Mouse (Mus musculus): ENCODE measurements around the gene Dcaf17.

The Dcaf17 gene

DNA sequence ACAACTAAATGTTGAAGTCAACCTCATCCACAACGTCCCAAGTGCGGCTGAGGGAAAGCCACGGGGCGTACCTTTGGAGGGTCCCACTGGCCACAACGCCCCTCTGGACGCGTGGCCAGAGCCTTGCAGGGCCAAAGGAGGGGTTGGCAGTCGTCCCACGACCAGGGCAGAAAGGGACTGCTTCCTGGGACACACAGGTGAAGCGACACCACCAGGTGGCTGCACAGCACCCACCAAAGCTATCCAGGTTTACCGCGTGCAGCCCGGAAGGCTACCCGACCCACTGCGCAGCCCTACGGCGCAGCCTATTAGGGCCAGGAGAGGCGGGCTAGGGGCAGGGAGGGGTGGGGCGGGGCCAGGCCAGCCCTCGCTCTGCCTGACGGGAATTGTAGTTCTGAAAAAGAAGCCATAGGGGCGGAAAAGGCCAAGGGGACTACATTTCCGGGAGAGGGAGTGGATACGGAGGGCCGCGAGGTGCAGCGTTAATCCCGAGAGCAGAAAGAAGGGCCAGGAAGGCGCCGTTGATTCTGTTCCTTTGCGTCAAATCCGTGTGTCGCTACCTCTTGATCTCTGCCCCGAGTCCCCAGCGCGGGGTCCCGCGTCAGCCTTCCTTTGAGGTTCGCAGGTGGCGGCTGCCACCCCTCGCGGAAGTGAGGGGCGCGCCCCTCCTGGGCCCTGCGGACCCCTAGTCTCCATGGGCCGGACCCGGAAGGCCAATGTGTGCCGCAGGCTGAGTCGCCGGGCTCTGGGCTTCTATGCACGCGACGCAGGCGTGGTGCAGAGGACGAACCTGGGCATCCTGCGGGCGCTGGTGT lies at the start of gene Dcaf17, which contains the start of gene Mettl8:
Dcaf17 (plus strand) TSS at position 29 of the 815 bp plus-strand sequence.
Mettl8 (minus strand) TSS at position 284 of the 815 bp plus-strand sequence.
- DNase-seq = peak; percentile 96

DNA sequence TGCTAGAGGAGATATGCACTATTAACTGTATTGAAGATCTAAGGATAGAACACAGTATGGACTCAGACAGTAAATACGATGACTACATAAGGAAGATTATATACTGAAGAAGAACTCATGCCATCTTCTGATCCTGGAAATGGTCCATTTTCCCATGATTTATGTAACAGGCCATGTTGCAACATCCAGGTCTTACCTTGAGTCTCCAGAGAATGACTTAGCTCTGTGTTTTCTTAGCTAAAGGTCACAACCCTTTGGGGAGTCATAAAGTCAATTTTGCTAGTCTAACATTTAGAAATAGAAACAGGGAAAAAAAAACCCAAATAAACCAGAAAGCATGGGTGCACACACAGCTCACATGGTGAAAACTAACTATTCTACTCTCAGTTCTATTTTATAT lies 43.3 kb upstream of the Dcaf17 start:
- DNase-seq = peak; percentile 17

GRCm38 (mm10) chr2:71013521-71013920 lies 41.6 kb upstream of the Dcaf17 start:
- DNase-seq = no peak

DNA sequence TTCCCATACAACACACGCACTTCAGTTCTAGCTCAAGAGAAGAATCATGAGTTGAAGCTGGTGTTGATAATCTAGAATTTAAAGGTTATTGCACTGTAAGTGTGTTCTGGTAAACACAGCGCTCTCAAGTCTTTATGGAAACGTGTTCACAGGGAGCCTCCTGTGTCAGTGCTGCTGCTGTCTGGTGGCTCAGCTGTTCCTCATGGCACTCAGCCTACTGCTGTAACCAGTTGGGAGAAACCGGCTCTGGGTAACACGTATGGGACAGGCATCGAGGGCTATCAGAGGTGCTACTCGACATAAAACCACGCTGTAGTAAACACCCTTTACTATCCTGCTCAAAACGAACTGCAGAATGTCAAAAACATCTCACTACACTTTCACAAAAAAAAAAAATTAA lies 35.9 kb upstream of the Dcaf17 start:
- DNase-seq = no peak

- DNase-seq = no peak
Observed at GRCm38 (mm10) chr2:71019704-71020375, 35.3 kb upstream of the Dcaf17 start.

- no peak for DNase-seq
Observed at GRCm38 (mm10) chr2:71020674-71021073, 34.5 kb upstream of the Dcaf17 start.

GRCm38 (mm10) chr2:71022991-71023390 lies 32.1 kb upstream of the Dcaf17 start:
- DNase-seq = no peak

DNA sequence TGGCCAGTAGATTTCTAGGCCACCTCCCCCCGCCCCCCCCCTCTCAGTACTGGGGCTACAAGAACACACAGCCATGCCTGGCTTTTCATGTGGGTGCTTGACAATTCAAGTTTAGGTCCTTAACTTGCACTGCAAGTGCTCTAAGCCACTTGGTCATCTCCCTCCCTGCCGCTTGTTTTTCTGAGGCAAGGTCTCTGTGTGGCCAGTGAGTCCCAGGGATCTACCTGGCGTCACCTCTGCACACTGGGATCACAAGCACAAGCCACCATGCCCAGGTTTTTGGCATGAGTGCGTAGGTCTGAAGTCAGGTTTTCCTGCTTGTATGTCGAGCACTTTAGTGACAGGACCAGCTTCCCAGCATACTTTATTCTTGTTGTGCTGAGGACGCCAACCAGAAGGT lies 31.1 kb upstream of the Dcaf17 start:
- DNase-seq = no peak

DNA sequence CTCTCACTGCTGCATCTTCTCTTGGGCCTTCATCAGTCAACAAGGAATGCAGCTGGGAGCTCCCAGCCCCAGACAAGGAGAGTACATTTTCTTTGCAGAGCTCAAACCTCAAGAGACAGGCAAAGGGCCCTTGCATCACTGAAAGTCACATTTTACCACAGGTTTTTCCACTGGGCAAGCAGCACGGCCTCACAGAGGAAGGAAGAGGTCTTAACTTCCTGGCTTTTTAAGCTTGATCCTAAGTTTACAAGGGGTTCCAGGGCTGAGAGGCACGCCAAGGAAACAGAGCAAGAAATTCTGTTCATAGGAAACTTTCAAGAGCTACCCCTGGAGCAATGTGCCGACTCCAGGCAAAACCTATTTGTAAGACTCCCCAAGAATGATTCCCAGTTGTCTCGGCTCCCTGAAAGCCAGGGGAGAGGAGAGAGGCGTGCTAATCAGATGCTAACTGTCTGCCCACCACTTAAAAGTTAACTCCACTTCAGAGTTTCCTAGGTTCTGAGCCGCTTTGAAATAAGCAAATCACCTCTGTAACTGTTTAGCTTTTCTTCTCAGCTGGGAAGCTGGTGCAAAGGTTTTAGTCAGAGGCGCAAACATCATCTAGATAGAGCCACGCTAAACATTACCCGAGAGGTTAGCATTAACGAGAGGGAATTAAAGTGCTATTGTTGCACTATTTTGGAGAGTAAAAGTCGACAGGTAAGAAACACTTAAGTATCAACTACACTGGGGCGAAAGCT lies 29.4 kb upstream of the Dcaf17 start:
- DNase-seq = no peak

DNA sequence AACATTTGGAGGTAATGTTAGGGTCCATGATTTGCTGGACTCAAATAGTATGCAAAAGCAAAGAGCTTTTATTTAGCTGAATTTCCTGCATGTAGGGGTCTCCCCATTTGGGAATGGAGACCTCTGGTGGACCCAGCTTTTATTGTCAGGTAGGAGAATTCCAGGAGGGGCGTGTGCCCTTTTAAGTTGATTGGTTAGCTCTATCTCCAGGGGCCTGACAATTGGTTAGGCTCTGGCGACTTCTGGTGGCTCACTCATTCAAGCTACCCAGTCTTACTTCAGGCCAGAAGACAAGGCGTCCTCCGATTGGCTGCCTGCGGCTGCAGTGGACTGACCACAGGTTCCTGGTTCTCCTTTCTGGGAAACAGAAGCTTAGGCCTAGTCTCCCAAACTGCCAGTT lies 28.3 kb upstream of the Dcaf17 start:
- peak; percentile 28 for DNase-seq

DNA sequence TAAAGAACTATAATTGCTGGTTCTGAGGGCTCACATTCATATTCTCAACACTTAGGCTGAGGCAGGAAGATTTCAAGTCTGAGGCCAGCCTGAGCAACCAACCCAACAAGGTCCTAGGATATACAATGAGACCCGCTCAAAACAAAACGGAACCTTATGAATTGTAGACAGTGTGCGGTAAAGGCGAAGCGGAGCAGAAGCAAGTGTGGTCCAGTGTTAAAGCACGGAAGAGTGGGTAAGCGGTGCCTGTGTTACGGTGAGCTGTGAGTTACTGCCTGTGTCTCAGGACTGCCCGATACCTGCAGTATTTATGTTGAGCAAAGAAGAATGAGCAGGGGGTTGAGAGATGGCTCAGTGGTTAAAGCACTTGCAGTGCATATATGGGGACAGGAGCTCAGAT lies 27.5 kb upstream of the Dcaf17 start:
- DNase-seq = no peak

GRCm38 (mm10) chr2:71030663-71031062 lies 24.5 kb upstream of the Dcaf17 start:
- no peak for DNase-seq

DNA sequence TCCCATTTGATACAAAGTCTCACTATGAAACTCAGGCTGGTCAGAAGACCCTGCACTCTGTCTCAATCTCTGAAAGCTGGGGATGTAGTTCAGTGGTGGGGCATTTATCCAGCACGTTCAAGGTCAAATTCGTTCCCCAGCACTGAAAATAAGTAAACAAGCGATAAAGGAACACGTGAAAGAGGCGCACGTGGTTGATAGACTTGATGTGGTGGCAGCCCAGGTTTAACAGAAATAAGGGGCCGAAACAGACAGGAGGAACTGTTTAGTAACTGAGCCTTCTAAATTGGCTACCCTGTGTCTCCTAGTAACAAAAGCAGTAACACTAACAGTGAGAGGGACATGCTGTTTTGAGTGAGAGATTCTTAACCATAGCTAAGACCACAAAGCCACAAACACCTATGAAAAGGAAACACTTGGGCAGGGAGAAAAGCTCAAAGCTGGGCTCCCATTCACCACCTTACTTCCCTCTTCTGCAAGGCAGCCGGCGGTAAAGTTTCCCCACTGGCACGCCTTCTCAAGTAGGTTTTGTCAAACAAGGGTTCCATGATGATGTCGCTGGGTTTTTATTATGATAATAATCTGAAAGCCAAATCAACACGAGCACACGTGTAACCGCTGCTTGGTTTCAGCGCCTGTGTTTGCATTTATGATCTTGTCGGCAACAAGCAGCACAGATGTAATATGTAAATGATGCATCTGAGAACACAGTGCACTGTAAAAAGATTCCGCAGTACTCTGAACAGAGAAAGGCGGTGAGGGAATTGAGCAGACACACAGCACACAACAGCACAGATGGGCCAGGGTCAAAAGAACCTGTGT lies 22.9 kb upstream of the Dcaf17 start:
- DNase-seq = peak; percentile 56

DNA sequence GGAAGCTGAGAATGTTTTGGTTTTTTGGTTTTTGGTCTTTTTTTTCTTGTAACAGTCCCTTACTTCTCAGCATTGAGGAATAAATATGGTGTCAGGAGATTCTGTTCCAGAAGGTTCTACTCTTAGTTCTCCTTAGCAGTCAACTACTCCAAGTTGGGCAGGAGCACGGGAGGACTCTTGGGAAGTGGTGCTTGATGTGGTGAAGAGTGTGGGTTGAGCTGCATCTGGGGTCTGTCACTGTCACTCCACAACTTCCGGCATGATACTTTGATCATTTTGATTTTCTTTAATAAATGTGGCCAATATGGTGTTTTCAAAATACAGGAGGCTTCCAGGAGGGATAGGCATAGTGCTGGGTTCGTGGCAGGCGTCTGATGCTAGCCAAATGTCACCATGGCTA lies 22.1 kb upstream of the Dcaf17 start:
- peak; percentile 44 for DNase-seq

DNA sequence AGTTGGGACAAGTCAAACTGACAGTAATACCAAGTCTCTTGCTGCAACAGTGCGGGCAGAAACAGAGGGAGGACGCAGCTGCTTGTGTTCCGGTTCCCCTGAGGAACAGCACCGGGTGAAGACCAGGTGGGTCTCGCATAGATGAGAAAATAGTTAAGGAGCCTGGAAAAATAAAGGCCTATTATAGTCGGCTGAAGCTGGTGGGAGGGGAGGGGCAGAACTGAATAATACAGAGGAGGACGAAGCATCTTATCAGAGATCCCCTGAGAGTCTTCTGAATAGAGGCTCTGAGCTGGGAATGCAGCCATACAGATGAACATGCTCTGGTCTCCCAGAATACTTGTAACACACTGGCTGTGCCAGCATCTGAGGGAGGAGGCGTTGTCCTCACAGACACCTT lies 21.1 kb upstream of the Dcaf17 start:
- DNase-seq = no peak

DNA sequence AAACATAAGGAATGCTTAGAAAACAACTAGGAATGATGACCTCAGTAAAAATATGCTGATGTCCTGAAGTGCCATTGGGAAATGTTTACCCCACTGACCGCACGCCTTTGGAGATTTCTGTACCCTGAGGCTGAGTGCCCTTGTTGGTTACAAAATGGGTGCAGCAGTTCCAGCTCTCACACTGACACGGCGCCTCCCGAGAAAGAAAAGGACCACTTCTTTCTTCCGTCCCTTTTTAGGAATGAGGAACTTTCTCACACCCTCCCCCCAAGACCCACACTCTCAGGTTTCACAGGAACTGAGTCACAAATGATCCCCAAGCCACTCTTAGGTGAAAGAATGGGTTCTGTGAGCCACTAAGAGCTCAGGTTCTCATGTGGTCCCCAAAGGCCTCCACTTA lies 17.7 kb upstream of the Dcaf17 start:
- peak; percentile 76 for DNase-seq

DNA sequence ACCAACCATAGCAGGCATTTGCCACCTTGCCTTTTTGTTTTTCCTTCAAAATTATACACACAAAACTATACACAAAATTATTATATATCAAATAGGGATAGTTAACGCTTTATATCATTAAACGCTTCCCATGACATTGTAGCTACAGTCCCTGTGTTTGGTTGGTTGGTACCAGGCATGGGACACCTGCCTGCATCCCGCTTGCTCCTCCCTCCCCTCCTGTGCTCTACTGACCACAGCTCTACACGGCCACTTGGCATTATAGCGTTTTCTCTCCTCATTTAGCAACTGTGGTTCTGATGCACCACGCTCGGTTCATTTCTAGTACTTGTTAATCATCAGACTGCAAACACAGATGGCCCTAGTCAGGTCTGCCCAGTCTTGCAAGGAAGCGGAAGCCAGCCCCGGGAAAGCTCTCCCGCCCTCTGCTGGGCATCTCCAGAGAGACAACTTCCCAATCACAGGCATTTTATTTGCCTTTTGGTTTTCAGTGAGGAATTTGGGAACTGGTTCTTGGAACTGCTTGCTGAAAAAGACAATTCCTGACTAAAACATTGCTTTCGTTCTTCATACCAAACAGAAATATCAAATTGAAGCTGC lies 15.5 kb upstream of the Dcaf17 start:
- peak; percentile 89 for DNase-seq

DNA sequence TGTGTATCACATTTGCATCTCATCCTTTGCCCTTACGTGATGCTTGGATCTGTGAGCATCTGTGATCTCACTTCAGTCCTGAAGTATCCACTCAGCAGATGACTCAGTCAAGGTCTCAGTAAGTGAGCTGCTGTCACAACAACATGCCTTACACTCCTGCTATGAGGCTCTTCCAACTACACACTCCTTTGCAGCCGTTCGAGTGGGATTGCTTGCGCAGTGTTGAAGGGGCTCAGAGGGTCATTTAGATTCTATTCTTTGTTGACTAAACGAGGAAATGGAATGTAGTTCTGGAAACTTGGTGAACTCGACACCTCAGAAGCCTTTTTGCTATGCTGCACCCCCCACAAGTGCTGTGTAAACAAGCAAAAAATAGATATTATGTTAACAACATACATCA lies 9.0 kb upstream of the Dcaf17 start:
- DNase-seq = peak; percentile 66

DNA sequence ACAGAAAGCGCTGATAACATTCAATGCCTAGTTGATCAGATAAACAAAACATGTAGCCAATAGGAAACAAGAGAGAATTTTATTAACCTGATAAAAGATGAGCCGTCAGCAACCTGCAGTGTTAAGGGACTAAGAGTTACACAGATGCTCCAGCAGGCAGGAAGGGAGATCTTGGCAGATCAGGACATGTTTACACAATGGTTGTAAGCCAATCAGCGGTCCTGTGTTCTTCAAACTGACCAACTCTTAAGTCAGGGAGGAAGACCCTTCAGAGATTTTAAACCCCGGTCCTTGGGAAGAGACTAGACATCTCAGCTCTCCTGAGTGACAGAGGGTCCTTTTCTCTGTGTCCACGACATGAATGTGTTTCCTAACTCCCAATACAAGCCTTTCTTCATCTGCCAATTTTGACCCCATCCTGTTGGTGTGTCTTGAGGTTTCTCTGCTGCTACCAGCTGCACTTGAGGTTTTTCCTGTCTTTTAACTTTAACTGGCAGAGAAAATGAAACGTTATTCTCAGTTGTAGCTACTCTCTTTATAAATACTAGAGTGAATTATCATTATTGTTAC lies 8.3 kb upstream of the Dcaf17 start:
- peak; percentile 53 for DNase-seq

DNA sequence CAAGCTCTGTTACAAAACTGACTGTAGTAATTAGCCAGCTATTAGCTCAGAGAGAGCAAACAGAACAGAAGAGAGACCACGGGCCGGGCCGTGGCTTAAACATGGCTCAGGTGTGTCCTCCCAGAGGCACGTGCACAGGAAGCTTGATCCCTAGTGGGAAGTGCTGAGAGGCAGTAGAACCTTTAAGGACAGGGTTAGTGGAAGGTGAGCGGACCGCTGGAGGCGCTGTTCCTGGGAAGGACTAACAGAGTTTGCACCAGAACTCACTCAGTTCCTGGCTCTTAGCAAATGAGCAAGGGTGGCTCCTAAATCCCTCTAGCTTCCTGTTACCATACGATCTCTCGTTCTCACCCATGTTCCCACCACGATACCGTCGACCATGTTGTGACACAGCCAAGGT lies 6.2 kb upstream of the Dcaf17 start:
- no peak for DNase-seq

GRCm38 (mm10) chr2:71050511-71050910 lies 4.6 kb upstream of the Dcaf17 start:
- no peak for DNase-seq

DNA sequence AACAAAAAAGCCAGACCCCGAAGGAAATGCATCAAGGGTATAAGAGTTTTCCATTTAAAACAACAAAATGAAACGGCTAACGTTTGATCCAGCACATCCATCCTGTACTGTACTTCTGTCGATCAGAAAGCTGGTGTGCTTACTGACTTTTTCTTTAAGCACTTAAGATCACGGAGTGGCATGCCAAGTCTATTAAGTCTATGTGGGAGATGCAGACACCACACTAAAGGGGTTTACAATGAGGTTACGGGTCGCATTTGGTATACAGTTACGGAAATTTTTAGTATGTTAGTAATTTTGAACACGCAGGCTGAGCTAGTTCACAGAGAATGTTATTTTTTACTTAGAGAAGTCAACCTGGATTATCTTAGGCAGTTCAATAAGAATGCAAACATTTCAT lies 412 bp upstream of the Dcaf17 start:
- no peak for DNase-seq

Data from lung, postnatal 36 days (tissue).